In genomic region chr7:98524869-98525699, GRCm38 (mm10) we compare ENCODE assay signal across 15 mouse cellular contexts. TPM values are rescaled to one million over a fixed set of nuclear protein-coding genes. Genes with fewer than 3 reads are reported as not detected.
DNase-seq lines count a peak whose midpoint lies in the region; ATAC-seq and TF ChIP-seq lines count a peak whose summit lies in the region.
"Had no signal": no experiment of that assay in that cellular context is flagged by ENCODE, and none has a peak within 500 bp of the region (broad histone marks: within the 10 kb centered on the region; RNA-seq: fewer than 3 reads in every experiment).

No protein-coding gene starts in this region.

- TF ChIP-seq CTCF in heart, adult 2 months (IDR thresholded peaks at IDR 0.05): no peak
- TF ChIP-seq CTCF in lung, postnatal 0 days (IDR thresholded peaks at IDR 0.05): no peak
- no peak for TF ChIP-seq CTCF in kidney, postnatal 0 days (IDR thresholded peaks at IDR 0.05; ENCODE audit: low read depth)
- no peak for TF ChIP-seq CTCF in forebrain, postnatal 0 days (IDR thresholded peaks at IDR 0.05; ENCODE audit: low read depth)

- H3K4me2 ChIP-seq in lung, postnatal 0 days (replicated peaks; ENCODE audit: low read depth, low read length): no peak overlapping the region
- no peak overlapping the region for H3K4me2 ChIP-seq in kidney, postnatal 0 days (ENCODE audit: low read length)
- no peak overlapping the region for H3K4me2 ChIP-seq in forebrain, postnatal 0 days (ENCODE audit: low read depth)
- H3K4me2 ChIP-seq: hindbrain, embryonic 15.5 days had no signal

- 75% methylated on average over 6 of the region's 6 CpGs for WGBS in heart, adult 2 months
- WGBS in heart, embryonic 10.5 days: 71% methylated on average over 6 of the region's 6 CpGs
- 61% methylated on average over 6 of the region's 6 CpGs for WGBS in lung, postnatal 0 days
- WGBS in kidney, postnatal 0 days: 60% methylated on average over 6 of the region's 6 CpGs
- 88% methylated on average over 6 of the region's 6 CpGs for WGBS in forebrain, postnatal 0 days

- no peaks in the 10 kb centered on the region for H3K9me3 ChIP-seq in heart, embryonic 10.5 days
- no peaks in the 10 kb centered on the region for H3K9me3 ChIP-seq in lung, postnatal 0 days (ENCODE audit: low read length)
- H3K9me3 ChIP-seq in kidney, postnatal 0 days (replicated peaks; ENCODE audit: low read length): no peaks in the 10 kb centered on the region
- H3K9me3 ChIP-seq in forebrain, postnatal 0 days (ENCODE audit: low read length): no peaks in the 10 kb centered on the region
- H3K9me3 ChIP-seq: hindbrain, embryonic 15.5 days had no signal

- H3K79me2 ChIP-seq in heart, adult 2 months (replicated peaks; ENCODE audit: control insufficient read depth, insufficient read depth, low read length): no peaks in the 10 kb centered on the region

- no peak overlapping the region for H3K9ac ChIP-seq in heart, adult 2 months (ENCODE audit: low read depth, low read length)
- H3K9ac ChIP-seq in lung, postnatal 0 days (replicated peaks; ENCODE audit: low read depth): no peak overlapping the region
- no peak overlapping the region for H3K9ac ChIP-seq in kidney, postnatal 0 days (ENCODE audit: low read depth, low read length)
- H3K9ac ChIP-seq in forebrain, postnatal 0 days: no peak overlapping the region
- H3K9ac ChIP-seq: hindbrain, embryonic 15.5 days had no signal

- TF ChIP-seq POLR2A in heart, adult 2 months (IDR thresholded peaks at IDR 0.05; ENCODE audit: insufficient read depth, low read depth, low read length): no peak

- TF ChIP-seq EP300 in heart, adult 2 months (IDR thresholded peaks at IDR 0.05; ENCODE audit: insufficient read depth, low read depth, low read length): no peak
- TF ChIP-seq EP300 in lung, postnatal 0 days (IDR thresholded peaks at IDR 0.05): no peak

- no peaks in the 10 kb centered on the region for H3K27me3 ChIP-seq in heart, adult 2 months (ENCODE audit: control insufficient read depth, insufficient read depth, low read length)
- H3K27me3 ChIP-seq in heart, embryonic 10.5 days (ENCODE audit: insufficient read depth, poor library complexity, severe bottlenecking): peaks cover 10% of the 10 kb centered on the region; the same call in 1 of the 2 replicates
- no peaks in the 10 kb centered on the region for H3K27me3 ChIP-seq in lung, postnatal 0 days (replicated peaks; ENCODE audit: insufficient read depth, low read length)
- no peaks in the 10 kb centered on the region for H3K27me3 ChIP-seq in kidney, postnatal 0 days (ENCODE audit: insufficient read depth, low read length)
- no peaks in the 10 kb centered on the region for H3K27me3 ChIP-seq in forebrain, postnatal 0 days (ENCODE audit: insufficient read depth, low read length)
- H3K27me3 ChIP-seq: hindbrain, embryonic 15.5 days had no signal

- peaks cover 23% of the 10 kb centered on the region for H3K4me1 ChIP-seq in heart, adult 2 months (ENCODE audit: control insufficient read depth, insufficient read depth, low read length)
- H3K4me1 ChIP-seq in heart, embryonic 10.5 days: peaks cover 30% of the 10 kb centered on the region
- H3K4me1 ChIP-seq in lung, postnatal 0 days (ENCODE audit: insufficient read depth, low read depth, low read length): peaks cover 9% of the 10 kb centered on the region; the same call in 1 of the 2 replicates
- 0 out of 2 replicates have a peak, but pooled peaks cover 15% of the 10 kb centered on the region for H3K4me1 ChIP-seq in kidney, postnatal 0 days (replicated peaks; ENCODE audit: insufficient read depth, low read length)
- peaks cover 4% of the 10 kb centered on the region; the same call in 1 of the 2 replicates for H3K4me1 ChIP-seq in forebrain, postnatal 0 days (ENCODE audit: insufficient read depth)

- no peak overlapping the region for H3K4me3 ChIP-seq in heart, adult 2 months
- H3K4me3 ChIP-seq in heart, embryonic 10.5 days: no peak overlapping the region
- no peak overlapping the region for H3K4me3 ChIP-seq in lung, postnatal 0 days (ENCODE audit: low read depth, low read length)
- H3K4me3 ChIP-seq in kidney, postnatal 0 days (replicated peaks; ENCODE audit: low read depth, low read length): no peak overlapping the region
- H3K4me3 ChIP-seq in forebrain, postnatal 0 days (ENCODE audit: low read depth, low read length): no peak overlapping the region
- H3K4me3 ChIP-seq: erythroblast, embryonic 14.5 days; hindbrain, embryonic 15.5 days had no signal

- H3K27ac ChIP-seq in heart, adult 2 months: peak overlapping the region; percentile 68
- no peak overlapping the region for H3K27ac ChIP-seq in heart, embryonic 10.5 days
- H3K27ac ChIP-seq in lung, postnatal 0 days (ENCODE audit: low read length): peak overlapping the region; percentile 54
- peak overlapping the region; percentile 63; the same call in 1 of the 2 replicates for H3K27ac ChIP-seq in kidney, postnatal 0 days
- no peak overlapping the region for H3K27ac ChIP-seq in forebrain, postnatal 0 days (ENCODE audit: low read depth, low read length)

- peak; percentile 60 for ATAC-seq in lung, postnatal 0 days
- no peak for ATAC-seq in kidney, postnatal 0 days (replicated peaks; ENCODE audit: low FRiP score, low read depth)
- ATAC-seq in forebrain, postnatal 0 days: no peak
- ATAC-seq: midbrain, embryonic 16.5 days had no signal

- peak in 1 of 2 experiments; percentile 31 for DNase-seq in heart, adult 2 months
- DNase-seq in heart, embryonic 10.5 days (ENCODE audit: low spot score): no peak
- DNase-seq in lung, postnatal 0 days (ENCODE audit: low spot score): peak; percentile 78
- no peak for DNase-seq in lung, postnatal 10 days
- DNase-seq in kidney, postnatal 0 days (ENCODE audit: low spot score): no peak
- no peak for DNase-seq in layer of hippocampus, postnatal 25 days (ENCODE audit: extremely low spot score in 1 of 2, low spot score in 1 of 2)
- no peak for DNase-seq in left cerebral cortex, postnatal 4 days
- no peak for DNase-seq in forebrain, postnatal 0 days
- DNase-seq: cerebellum, postnatal 36 days; layer of hippocampus, postnatal 36 days; lung, adult 2 months; thymus, adult 18-20 months had no signal

- H3K36me3 ChIP-seq in heart, adult 2 months (ENCODE audit: control insufficient read depth, insufficient read depth, low read length): no peaks in the 10 kb centered on the region
- no peaks in the 10 kb centered on the region for H3K36me3 ChIP-seq in heart, embryonic 10.5 days
- H3K36me3 ChIP-seq in lung, postnatal 0 days (ENCODE audit: insufficient read depth, low read length): no peaks in the 10 kb centered on the region
- H3K36me3 ChIP-seq in kidney, postnatal 0 days (ENCODE audit: insufficient read depth, low read length): no peaks in the 10 kb centered on the region
- H3K36me3 ChIP-seq in forebrain, postnatal 0 days (ENCODE audit: insufficient read depth): no peaks in the 10 kb centered on the region
- H3K36me3 ChIP-seq: hindbrain, embryonic 15.5 days had no signal

- intact Hi-C loops in heart, adult 2 months (cut with DNase I): loop anchor here (2.0 to 5.0 kb wide), 2 partner anchors 40 to 43 kb away; no protein-coding TSS in a partner anchor
- intact Hi-C loops in left cerebral cortex, postnatal 4 days (cut with DNase I): no loop called here

RNA-seq across cellular contexts. Expression of gene Lrrc32, which starts 36.0 kb away (rescaled TPM):
- total RNA-seq in heart, adult 2 months (2021): 10 to 100 TPM; 13.6 to 13.7 TPM
- 14.5 and 21.9 TPM in 2 replicates for polyA plus RNA-seq in heart, adult 2 months (2012; rRNA removed)
- 4.8 and 7.3 TPM in 2 replicates for polyA plus RNA-seq in heart, embryonic 10.5 days (2016; fragmentation: Nextera tagmentation; extraction: Ambion mirVana)
- polyA plus RNA-seq in lung, postnatal 0 days (2015; fragmentation: Nextera tagmentation; extraction: Ambion mirVana): 5.7 and 6.4 TPM in 2 replicates
- 13.8 and 15.1 TPM in 2 replicates for polyA plus RNA-seq in kidney, postnatal 0 days (2015; fragmentation: Nextera tagmentation; extraction: Ambion mirVana)
- total RNA-seq in layer of hippocampus, postnatal 25 days (2021): 1 to 10 TPM; 2.7 to 3.8 TPM
- total RNA-seq in left cerebral cortex, postnatal 4 days (2021): 1 to 10 TPM; 6.4 to 7.6 TPM
- 3.3 and 6.0 TPM in 2 replicates for total RNA-seq in forebrain, postnatal 0 days (2014; rRNA removed)
- 3.4 and 4.2 TPM in 2 replicates for polyA plus RNA-seq in forebrain, postnatal 0 days (2015; fragmentation: Nextera tagmentation; extraction: Ambion mirVana)

Comparison
In these comparisons a context has a peak if more than half of its experiments do, and no peak if none do; other contexts are left out.
1. H3K27ac ChIP-seq: peak in heart, adult 2 months (single experiment), lung, postnatal 0 days (single experiment) and kidney, postnatal 0 days (single experiment); none in heart, embryonic 10.5 days (single experiment) and forebrain, postnatal 0 days (single experiment).